Mouse (Mus musculus) v-Abl transformed pro-B cells (cell line): ENCODE results near the gene Chmp4b.

Experiments used
- in situ Hi-C, 2 experiments: fragments of 400-800 bp; cut with MboI; formaldehyde crosslinking; loops; one replicate each; pipeline ENCODE4 v1.15.1; 2025; ENCODE audit not compliant: unreplicated experiment in 2 of 2

Gene Chmp4b

DNA sequence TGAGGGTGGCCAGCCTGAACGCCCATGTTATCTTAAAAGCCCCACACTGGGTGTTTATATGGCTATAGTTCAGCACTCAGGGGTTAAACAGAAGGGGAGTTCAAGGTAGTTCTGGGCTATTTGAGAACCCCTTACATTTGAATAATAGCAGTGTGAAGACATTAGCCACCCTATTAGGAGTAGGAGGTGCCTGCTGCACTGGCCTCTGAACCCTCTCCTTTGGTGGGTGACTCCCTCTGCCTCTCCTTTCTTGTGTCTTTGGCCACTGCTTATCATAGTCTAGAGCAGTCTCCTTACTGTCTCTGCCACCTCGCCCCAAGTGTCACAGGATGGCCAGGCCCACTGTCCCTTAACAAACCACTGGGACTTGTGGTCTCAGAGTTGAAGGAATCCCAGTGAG is 28.8 kb downstream of the Chmp4b start:
- in situ Hi-C loops = no loop called here

DNA sequence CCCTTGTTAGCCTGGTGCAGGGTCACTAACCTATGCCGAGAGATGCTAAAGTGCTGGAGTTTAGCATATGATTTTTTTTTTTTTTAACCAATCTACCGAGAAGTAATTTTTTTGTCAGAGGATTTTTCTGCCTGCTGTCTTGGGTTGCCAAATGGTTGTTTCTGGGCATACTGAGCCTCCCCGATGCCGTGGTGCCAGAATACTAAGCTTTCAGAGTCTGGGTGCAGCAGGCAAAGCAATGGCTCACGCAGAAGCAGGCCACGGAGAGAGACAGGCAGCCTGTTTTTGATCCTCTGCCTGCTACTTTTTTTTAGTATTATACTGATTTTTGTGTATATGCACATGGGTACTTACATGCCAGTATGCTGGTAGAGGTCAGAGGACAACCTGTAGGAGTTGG is 29.4 kb downstream of the Chmp4b start:
- in situ Hi-C loops = no loop called here

DNA sequence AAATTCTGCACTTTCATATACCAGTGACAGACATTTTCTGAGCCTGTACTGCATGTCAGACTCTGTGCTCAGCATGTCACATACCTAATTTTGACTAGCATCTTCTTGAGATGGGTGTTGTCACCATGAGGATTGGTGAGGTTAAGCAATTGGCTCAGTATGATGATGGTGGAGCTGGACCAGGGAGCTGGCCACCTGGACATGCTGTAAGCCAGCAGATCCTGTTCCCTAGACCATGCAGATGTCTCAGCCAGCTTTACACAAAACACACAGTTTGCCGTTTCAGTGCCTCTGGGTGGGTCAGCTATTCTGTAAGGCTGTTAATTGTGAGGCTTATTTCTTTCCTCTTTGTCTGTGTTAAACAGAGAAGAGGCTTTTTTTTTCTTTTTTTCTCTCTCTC is 31.2 kb downstream of the Chmp4b start:
- in situ Hi-C loops = no loop called here

DNA sequence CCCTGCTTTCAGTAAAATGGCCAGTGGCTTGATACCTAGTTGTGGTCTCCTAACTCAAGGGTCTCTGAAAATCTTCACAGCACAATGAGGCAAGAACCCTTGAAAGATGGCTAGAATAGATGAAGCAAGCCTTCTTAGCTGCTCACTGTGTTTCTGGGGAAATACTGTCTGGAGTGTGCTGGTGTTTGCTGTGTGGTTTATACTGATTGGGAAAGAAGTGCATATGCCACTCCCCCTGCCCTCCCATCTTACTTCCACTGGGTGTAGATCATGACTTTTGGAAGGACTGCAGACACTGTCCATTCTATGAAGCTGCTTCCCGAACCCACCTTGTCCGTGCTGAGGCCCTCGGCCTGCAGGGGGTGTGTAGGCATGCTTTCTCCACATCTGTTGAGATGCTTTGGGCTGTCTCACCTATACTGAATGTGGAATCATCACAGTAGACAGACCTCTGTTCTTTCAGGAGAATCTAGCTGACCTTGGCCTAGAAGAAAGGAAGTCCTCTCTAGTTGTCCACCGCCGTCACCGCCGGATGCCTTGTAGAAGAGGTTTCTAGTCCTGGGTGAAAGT is 33.5 kb downstream of the Chmp4b start:
- in situ Hi-C loops = no loop called here

DNA sequence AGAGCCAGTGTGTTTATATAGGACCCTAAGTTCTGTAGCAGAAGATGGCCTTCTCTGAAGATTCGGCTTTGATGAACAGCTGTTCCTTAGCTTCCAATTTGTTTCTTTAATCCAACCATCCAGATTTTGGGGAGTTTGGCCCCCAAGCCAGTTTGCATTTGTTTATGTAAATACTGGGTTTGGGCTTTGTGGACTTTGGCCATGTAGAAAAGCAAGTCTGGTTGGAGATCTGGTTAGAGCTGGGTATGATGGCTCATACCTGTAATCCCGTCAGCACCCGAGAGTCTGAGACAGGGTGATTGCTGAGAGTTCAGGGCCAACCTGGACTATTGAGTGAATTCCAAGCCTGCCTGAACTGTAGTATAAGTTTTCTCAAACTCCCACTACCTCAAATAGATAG is 34.3 kb downstream of the Chmp4b start:
- in situ Hi-C loops = no loop called here

DNA sequence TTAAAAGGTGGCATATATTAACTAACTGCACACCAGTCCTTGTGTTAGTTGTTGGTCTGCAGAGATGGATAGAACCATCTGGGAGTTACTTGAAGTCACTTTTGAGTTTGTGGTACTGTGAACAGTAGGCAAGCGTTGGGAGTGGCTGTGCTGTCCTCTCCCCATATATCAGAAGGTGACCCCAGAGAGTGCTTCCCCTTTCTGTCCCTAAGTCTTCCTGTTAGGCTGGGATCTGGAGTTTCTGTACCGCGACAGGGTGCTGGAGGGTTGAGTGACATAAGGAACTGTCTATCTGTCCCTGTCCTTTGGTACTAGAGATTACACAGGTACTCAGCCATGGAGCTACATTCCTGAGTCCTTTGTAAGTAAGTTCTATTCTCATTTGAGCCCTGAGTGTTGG is 35.3 kb downstream of the Chmp4b start:
- in situ Hi-C loops = no loop called here

DNA sequence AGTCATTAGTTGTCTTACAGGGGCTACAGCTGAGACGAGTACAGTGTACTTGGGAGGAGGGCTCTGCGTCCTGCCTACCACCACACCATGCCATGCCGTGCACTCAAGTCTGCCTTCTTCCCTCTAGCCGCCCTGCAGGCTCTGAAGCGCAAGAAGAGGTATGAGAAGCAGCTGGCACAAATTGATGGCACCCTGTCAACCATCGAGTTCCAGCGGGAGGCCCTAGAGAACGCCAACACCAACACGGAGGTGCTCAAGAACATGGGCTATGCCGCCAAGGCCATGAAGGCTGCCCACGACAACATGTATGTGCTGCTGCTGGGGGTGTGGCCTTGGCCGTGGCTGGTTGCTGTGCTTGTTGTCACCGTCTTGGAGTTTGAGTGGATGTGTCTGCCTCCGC is 37.9 kb downstream of the Chmp4b start:
- in situ Hi-C loops = no loop called here

DNA sequence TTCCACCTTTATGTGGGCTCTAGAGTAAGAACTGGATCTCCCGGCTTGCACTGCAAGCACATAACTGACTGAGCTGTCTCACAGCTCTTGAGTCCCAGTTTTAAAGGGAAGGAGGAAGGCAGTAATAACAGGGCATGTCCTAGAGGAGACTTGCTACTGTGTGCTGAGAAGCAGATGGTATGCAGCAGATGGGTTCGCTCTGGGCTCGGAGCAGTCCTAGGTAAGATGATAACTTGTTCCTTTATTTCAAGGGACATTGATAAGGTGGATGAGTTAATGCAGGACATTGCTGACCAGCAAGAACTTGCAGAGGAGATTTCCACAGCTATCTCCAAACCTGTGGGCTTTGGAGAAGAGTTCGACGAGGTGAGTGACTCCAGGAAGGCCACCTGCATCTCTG is 39.5 kb downstream of the Chmp4b start:
- in situ Hi-C loops = no loop called here

DNA sequence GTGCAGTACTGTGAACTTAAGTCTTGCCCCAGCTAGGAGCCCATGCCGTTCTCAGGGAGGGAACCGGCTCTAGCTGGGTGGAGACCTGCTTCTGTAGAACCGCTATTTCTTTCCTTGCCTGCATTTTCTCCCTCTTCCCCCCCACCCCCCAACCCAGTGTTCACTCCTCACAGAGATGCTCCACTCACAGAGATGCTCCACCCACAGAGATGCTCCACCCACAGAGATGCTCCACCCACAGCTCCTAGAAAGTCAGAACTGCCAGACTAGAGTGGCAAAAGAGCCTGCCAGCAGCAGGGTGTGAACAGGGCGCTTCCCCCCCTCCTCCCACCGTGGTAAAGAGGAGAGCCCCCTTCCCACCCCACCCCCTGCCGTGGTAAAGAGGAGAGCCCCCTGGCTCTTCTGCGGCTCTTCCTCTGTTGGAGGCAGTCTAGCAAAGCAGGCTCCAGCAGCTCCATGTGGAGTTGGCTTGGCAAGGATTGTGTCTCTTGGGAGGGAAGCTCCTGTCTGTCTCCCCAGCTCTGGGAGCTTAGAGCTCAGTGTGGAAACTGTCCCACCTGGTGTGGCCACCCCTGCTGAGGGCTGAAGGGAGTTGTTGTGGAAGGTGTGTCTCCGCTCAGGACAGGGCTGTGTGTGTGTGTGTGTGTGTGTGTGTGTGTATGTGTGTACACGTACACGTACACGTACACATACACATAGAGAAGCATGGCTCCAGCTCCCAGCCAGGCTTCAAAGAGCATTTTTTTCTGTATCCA is 41.9 kb downstream of the Chmp4b start:
- in situ Hi-C loops = no loop called here

DNA sequence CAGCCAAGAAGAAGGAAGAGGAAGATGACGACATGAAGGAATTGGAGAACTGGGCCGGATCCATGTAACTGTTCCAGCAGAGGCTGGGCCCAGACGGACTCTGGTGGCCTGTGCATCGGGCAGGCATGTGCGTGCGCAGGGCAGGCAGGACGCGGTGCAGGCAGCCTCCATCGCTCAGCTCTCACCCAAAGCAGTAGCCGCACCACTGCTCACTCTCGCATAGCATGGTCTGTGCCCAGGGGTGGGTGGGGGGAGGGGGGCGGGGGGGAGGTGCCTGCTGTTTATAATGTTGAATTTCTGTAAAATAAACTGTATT is 42.4 kb downstream of the Chmp4b start:
- in situ Hi-C loops = no loop called here

DNA sequence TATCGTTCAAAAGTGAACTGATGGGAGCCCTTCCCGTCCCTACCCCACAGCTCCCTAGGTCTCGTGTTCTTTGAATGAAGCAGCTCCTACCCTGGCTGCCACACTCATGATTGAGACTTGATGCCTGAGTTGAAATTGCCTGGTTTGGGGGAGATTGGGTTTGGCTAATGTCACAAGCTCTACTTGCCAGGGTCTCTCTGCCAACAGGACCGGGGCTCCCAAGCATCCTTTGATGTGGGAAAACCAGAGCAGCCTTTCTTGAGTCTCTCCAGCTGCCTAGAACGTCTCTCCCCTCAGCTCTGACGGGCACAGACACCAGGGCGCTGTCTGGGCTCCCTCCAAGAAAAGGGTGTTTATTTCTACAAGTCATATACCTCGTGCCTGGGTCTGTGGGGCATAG is 44.2 kb downstream of the Chmp4b start:
- in situ Hi-C loops = no loop called here

DNA sequence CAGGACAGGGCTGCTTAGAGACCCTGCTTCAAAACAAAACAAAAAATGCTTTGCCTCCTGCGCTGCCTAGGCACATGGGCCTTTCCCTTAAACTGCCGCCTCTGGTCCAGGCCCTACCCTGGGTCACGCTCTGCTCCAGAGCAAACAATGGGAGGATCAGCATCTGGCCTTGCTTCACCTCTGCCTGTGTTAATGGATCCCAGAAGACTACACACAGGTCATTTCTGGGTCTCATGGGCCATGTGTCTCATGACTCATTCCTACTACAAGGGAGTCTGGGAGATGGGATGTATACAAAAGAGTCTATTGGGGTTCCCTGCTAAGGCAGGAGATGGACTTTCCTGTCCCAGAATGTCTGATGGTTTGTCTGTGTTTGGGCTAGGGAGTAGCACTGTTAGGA is 45.2 kb downstream of the Chmp4b start:
- in situ Hi-C loops = no loop called here

DNA sequence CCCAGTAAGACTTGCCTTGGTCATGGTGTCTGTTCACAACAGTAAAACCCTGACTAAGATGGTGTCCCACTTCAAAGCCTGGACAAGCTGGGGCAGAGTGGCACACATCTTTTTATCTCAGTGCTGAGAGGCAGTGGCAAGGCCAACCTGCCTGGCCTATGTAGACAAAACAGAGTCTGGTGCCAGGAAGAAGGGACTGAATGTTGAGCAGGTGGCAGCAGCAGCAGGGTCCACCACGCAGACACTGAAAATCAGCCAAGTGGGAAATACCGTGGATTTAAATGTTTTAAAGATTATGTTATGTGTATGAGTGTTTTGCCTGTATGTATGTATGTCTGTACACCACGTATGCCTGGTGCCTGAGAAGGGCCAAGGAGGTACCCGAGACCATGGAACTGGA is 47.9 kb downstream of the Chmp4b start:
- in situ Hi-C loops = no loop called here

DNA sequence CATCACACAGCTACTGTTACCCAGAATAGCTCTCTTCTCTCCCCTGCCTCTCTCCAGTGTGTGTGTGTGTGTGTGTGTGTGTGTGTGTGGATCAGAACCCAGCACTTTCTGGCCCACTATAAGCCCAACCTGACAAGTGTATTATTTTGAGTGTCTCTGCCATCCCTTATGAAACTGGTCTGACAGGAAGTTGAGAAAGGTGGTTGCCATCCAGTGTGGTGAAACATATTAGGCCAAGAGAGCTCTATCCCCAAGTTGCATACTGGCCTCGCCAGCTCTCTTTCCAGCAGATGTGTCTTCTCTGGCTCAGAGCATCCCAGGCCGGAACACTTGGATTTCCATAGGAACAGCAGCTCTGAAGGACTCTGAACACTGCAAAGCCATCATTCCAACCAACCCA is 48.7 kb downstream of the Chmp4b start:
- in situ Hi-C loops = loop anchor here (5.0 to 25.0 kb wide), 2 partner anchors 242 to 1062 kb away; partner anchors contain the start of gene Procr (in 1 of the 2)

DNA sequence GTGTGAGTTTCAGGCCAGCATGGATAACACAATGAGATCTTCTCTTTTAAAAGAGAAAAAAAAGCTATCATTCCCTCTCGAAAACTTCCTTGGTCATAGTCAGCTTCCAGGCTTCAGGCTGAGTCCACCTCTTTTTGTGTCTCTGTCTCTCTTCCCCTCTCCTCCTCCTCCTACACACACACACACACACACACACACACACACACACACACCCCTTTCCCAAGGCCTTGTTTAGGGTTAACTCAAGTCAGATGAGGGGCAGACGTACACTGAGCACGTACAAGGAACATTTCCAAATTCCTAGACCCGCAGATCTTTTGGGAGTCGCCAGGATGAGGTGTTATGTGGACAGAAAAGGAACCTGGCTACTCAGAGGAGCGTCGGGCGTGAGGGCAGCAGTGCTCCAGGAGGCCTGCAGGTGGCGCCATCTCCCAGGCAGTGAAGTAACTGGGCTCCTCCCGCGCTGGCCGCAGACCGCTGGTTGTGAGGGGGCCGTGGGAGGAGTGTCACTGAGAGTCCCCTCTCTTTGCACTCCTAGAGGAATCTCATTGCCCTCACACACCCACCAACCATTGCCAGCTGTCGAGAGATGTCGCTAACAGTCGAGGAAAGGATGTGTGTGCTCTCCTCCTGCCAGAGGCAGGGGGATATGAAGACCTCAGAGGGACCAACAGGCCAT is 51.3 kb downstream of the Chmp4b start:
- in situ Hi-C loops = loop anchor here (5.0 to 25.0 kb wide), 2 partner anchors 240 to 1060 kb away; partner anchors contain the start of gene Procr (in 1 of the 2)

DNA sequence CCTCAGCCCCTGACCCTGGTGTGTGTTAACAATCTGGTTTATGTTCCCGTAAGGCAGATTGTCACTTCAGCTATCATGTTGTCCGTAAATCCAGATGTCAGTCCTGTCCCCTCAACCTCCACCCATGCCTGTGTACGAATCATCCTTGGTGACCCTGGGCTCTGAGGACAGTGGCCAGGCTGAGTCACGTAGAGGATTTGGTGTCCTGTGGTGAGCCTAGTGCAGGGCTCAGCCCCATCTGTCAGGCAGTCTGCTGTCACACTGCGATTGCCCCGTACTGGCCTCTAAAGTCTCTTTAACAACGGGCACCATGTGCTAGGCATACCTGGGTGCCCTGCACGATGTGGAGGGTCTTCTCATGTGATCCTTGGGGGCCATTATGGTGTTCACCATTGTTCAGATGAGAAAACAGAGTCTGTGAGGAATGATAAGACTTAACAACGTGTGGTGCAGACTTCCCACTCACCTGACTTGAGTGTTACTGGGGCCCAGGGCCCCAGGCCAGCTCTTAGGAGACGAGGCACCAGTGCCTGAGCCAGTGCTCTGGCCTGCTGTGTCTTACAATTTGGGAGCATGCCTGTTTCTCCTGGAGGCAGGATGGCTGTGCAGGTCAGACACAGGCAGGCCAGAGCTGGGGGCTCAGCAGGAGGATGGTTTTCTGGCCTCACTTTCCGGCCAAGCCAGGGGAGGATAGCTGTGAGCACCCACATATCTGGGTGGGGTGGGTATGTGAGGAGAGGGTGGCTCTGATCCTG is 55.2 kb downstream of the Chmp4b start:
- in situ Hi-C loops = loop anchor here (5.0 to 25.0 kb wide), 4 partner anchors 151 to 1056 kb away; partner anchors contain the start of gene Procr (in 1 of the 2)

DNA sequence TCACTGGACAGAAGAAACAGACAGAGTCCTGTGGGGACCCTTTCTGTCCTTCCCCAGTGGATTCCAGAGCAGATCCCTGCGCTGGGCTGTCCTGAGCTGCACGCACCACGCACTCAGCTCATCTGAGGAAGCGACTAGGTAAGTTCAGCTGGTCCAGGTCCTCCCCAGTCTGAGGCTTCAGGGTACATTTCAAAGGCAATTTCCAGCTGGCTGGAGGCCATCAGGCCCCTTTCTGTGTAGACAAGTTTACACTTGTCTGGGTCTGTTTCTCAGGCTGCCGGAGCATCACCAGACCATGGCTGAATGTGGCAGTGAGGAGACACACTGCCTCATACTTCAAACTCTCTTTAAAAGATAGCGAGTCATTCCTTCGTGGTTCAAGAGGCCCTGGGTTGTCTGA is 55.8 kb downstream of the Chmp4b start:
- in situ Hi-C loops = loop anchor here (5.0 to 25.0 kb wide), 4 partner anchors 150 to 1055 kb away; partner anchors contain the start of gene Procr (in 1 of the 2)

DNA sequence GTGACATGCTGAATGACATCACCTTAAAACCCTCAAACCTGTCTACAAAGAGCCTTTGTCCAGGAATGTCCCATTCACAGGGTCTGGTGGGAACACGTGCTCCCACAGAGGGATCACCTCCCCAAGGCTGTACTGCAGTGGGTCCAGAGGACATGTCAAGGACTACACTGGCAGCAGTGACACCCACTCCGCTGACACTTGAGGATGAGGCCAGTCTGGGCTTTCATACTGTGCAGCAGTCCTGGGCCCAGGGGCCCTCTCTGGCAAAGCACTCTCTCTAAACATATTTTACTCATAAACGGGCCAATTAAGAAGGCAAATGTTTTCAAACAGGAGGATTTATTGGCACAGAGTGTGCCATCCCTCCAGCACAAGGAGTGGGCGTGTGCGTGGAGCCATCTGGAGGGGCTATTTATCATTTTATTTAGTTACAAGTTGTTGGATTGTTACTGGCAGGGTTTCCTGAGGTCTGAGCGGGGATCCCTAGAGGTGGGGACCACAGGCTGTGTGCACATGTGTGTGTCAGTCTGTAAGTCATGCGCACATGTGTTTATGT is 56.4 kb downstream of the Chmp4b start:
- in situ Hi-C loops = loop anchor here (5.0 to 25.0 kb wide), 4 partner anchors 149 to 1054 kb away; partner anchors contain the start of gene Procr (in 1 of the 2)

DNA sequence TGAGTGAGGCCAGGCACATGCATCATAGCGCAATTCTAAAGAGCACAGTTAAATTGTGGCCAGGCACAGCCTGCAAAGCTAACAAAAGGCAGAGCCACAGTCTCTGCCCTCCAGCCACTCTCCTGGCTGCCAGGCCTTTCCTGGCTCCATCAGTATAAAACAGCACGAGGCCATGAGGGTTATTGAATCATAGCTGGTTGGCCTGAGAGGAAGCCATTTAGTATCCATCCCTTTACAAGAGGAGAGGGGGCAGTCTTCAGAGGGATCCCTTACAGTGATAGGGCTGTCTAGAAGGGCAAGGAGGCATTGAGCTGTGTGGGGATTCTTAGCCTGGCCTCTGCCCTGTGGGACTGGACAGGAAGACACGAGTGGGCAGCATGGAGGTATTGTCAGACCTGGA is 60.2 kb downstream of the Chmp4b start:
- in situ Hi-C loops = loop anchor here (5.0 to 25.0 kb wide), 3 partner anchors 53 to 1051 kb away; partner anchors contain the start of gene Procr (in 1 of the 2)

DNA sequence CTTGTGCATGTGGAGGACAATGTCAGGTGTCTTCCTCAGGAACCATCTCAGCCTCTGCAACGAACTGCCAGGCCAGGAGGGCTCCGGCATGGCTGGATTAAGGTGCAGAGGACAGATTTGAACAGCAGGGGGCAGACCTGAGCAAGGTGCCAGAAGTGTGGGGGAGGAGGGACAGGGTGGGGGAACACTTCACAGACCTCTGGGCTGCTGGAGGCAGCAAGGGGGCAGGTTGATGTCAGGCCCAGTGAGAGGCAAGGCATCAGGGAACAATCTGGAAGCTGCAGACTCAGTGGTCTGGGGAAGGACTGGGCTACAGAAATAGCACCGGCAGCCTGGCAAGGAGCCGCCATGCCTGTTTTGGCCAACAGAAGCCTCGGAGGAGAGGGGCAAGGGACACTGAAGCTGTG is 60.8 kb downstream of the Chmp4b start:
- in situ Hi-C loops = loop anchor here (5.0 to 25.0 kb wide), 3 partner anchors 53 to 1050 kb away; partner anchors contain the start of gene Procr (in 1 of the 2)
